Mouse (Mus musculus) neutrophil, adult 83 days (primary cell): ENCODE results near the gene Zyg11a. TPM values are rescaled to one million over a fixed set of nuclear protein-coding genes. Genes with fewer than 3 reads are reported as not detected.

Source experiments
- total RNA-seq, 2 experiments: library from RNA; stranded (reverse); gene quantifications; one replicate each; pipeline ENCODE4 v1.2.4; 2023

Zyg11a gene
- not detected for total RNA-seq

DNA sequence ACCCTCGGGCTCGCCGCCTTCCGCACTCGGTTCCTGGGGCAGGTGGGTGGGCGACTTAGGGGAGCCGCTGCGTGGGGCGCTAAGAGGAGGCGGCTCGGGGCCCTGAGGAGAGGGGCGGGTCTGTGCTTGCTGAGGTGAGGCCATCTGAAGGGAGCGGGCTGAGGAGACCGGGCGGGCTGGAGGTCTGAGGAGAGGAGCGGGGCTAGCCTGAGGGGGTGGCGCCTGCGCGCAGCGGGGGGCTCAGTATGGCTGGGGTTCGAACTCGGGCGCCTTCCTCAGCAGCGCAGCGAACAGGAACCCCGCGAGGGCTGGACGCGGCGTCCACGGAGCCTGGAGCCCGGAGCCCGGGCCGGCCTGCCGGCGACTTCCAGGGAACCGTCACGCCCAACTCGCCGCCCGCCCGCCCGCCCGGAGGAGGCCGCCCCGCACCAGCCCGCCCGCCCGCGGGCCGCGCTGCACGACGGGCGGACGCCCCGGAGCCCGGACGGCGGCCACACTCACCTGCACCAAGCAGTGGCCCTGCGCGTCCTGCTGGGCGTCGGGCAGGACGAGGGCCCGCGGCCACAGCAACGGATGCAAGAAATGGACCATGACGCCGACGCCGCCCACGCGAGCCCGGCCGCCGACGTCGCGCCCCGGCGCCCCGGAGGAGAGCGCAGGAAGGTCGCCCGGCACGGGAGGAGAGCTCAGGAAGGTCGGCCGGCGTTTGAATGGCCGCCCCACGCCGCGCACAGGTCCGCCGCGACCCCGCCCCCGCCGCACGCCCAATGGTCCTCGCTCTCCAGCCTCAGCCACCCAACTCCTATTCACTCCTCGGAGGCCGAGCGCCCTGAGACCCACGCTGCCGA, at the start of gene Zyg11a:
Zyg11a (minus strand) TSS at position 717 of the 848 bp plus-strand sequence.

GRCm38 (mm10) chr4:108165152-108165895, 52.5 kb downstream of the Zyg11a start, which contains the start of gene Echdc2:
Echdc2 (plus strand) TSS chr4:108165437.

DNA sequence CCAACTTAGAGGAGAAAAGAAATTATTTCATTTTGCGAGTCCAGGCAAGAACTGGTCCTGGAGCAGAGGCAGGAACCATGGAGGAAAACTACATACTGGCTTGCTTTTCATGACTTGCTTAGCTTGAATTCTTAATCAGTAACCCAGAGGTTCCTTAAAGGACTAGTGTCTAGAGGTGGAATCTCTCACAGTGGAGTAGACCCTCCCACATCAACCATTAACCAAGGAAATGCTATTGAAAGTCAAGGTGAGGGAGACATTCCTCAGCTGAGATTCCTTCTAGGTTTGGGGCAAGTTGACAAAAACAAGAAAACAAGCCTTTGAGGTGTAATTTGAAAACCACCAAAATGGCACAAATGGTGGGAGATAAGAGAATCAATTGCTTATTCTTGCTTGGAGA, 73.0 kb downstream of the Zyg11a start, which contains the start of gene Scp2:
Scp2 (minus strand) TSS at position 119 of the 400 bp plus-strand sequence.

Other genes with a start within 250 kb of the Zyg11a start
- not detected for gene Slc1a7, start 249.7 kb downstream of the Zyg11a start, total RNA-seq
- under 1 TPM in 1 of 2 experiments, not detected in 1; 0.09 TPM for gene Podn, start 121.6 kb downstream of the Zyg11a start, total RNA-seq
- 100 to 1,000 TPM; 178 to 183 TPM for gene Scp2, start 73.0 kb downstream of the Zyg11a start, total RNA-seq
- gene Echdc2, start 52.6 kb downstream of the Zyg11a start, total RNA-seq, result not detected
- 10 to 100 TPM; 27.7 to 32.9 TPM for gene Zyg11b, start 83.0 kb upstream of the Zyg11a start, total RNA-seq
- gene Coa7, start 110.1 kb upstream of the Zyg11a start, total RNA-seq, result 1 to 10 TPM; 2.4 to 4.9 TPM
- not detected for gene Shisal2a, start 165.3 kb upstream of the Zyg11a start, total RNA-seq
- gene Gpx7, start 188.9 kb upstream of the Zyg11a start, total RNA-seq, result under 1 TPM in 1 of 2 experiments, not detected in 1; 0.62 TPM
- 10 to 100 TPM; 42.2 to 42.6 TPM for gene Tut4, start 241.4 kb upstream of the Zyg11a start, total RNA-seq